Mouse (Mus musculus) ES-CJ7 (cell line): ENCODE measurements at regions not wholly inside any gene's neighbourhood (a gene's known extent, or its start where the extent isn't known, plus 50 kb on each side); places are given as distances from the start of the nearest gene placed in this dataset.

Experiments
- DNase-seq: peaks from one replicate; pipeline ENCODE4 v3.0.0; 2011; ENCODE audit warnings: low read depth, low spot score

DNA sequence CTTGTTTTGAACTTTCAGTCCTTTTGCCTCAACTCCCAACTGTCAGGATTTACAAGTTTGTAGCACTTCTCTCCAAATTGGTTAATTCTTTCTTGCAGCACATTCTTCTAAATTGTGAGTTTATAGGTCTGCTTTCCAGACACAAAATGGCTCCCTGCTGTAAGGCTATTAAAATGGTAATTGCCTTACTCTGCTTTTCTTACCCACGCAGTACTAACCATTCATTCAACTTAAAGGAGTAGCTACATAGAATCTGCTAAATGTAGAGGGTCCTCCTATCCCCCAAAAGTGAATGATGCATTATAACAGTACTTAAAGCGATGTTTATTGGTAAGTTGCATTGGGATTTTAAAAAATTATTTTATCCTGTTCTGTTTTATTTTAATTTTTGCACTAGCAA is 356.2 kb downstream of the Kif20b start:
- DNase-seq, result no peak

- DNase-seq, result no peak
Observed at GRCm38 (mm10) chr19:35282775-35283447, 360.8 kb downstream of the Kif20b start.

DNA sequence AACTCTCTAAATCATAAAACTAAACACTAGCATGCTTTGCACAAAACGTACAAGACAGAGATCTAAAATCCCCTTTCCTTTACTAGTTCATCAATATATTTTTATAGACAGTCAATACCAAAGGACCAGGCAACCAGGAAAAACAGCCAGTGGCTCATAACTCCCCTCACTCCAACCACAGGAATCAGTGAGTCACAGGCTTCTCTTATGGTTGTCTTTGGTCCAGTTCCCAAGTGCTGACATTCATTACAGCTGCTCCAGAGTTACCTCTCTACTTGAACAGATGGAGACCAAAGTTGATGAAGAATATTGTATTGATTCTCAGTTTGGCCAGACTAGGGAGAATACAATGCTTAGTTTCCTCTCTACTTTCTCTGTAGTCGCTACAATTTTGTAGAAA is 376.7 kb downstream of the Kif20b start:
- DNase-seq, result no peak

DNA sequence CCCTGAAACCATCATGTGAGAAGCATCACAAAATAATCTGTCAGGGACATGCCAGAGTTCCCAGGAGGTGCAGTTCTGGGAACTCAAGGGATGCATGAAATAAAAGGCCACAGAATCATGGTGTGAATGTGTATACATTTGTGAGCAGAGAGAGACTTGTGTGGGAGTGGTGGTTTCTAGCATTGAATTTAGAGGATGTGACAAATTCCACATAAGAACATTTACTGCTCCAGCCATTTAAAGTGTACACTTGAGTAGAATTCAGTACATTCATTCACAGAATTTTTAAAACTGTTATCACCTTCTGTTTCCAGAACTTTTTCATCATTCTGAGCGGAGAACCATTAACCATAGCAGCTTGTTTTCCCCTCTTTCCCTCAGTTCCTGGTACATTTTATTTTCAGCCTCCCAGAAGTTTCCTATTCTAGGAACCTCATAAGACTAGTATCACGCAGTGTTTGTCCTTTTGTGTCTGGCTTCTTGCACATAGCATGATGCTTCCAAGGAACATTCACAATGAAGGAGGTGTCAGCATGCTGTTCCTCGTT is 380.6 kb downstream of the Kif20b start:
- no peak for DNase-seq
